Mouse (Mus musculus) E14TG2a.4 (cell line): ENCODE measurements around the gene Larp4.

ENCODE experiments used
- CTCF ChIP-seq: conservative IDR thresholded peaks from 2 replicates; pipeline ENCODE4 v1.5.1; 2014; ENCODE audit warnings: low read length
- NANOG ChIP-seq: IDR thresholded peaks from 2 replicates; pipeline ENCODE4 v1.6.1; 2014; ENCODE audit warnings: borderline replicate concordance, low read length, mixed read lengths
- POU5F1 ChIP-seq: IDR thresholded peaks from 2 replicates; pipeline ENCODE4 v1.6.1; 2014; ENCODE audit warnings: low read length, borderline replicate concordance

DNA sequence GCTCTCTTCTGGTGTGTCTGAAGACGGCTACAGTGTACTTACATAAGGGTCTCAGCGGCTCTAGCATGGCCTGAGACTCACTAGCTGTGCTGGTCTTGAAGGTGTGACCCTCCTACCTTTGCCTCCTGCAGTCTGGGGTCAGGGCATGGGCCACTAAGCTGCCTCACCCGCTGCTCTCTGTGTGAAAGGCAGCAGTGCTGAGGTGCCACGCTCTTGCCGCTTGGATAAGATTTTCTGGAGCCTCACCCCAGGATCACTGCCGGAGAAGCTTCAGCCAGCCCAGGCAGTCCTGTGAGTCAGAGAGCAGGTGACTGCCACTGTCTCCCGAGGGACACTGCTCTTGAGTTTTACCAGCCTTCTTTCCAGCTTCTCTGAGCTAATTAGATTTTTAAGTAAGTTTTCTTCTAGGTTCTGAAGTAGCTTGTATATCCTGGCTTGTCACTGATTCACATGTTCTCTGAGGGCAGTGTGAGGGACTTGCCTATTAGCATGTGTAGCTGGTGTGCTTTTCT, 86.6 kb downstream of the Larp4 start:
- TF ChIP-seq CTCF (no peak), NANOG (no peak), POU5F1 (no peak)
